Mouse (Mus musculus) forebrain, embryonic 12.5 days (tissue): Measurements from ENCODE around the gene Rab23. TPM values are rescaled to one million over a fixed set of nuclear protein-coding genes. Genes with fewer than 3 reads are reported as not detected.

ENCODE experiments used
- ATAC-seq: fragments of 200-750 bp; cut with Nextera tagmentation; 2 replicates; pipeline ENCODE4 v1.8.0; 2017; ENCODE audit warnings: moderate TSS enrichment; ENCODE audit not compliant: low FRiP score
- H3K27ac ChIP-seq: fragments of 300-500 bp; sonication (generic); 2 replicates; pipeline ENCODE4 v1.5.1; 2016; ENCODE audit warnings: mild to moderate bottlenecking
- H3K27me3 ChIP-seq: fragments of 300-500 bp; sonication (generic); 2 replicates; pipeline ENCODE4 v1.6.1; 2016; ENCODE audit warnings: mild to moderate bottlenecking
- H3K36me3 ChIP-seq: fragments of 300-500 bp; sonication (generic); replicated peaks from 2 replicates; pipeline ENCODE4 v1.6.1; 2016; ENCODE audit warnings: mild to moderate bottlenecking
- H3K4me1 ChIP-seq: fragments of 300-500 bp; sonication (generic); 2 replicates; pipeline ENCODE4 v1.6.1; 2016
- H3K4me2 ChIP-seq: fragments of 300-500 bp; sonication (generic); 2 replicates; pipeline ENCODE4 v1.6.1; 2016; ENCODE audit warnings: mild to moderate bottlenecking, moderate library complexity
- H3K4me3 ChIP-seq: fragments of 300-500 bp; sonication (generic); replicated peaks from 2 replicates; pipeline ENCODE4 v1.5.1; 2016; ENCODE audit warnings: mild to moderate bottlenecking
- H3K9ac ChIP-seq: fragments of 300-500 bp; sonication (generic); 2 replicates; pipeline ENCODE4 v1.6.1; 2016; ENCODE audit warnings: mild to moderate bottlenecking
- H3K9me3 ChIP-seq: fragments of 300-500 bp; sonication (generic); 2 replicates; pipeline ENCODE4 v1.6.1; 2016
- WGBS: fragments of 180-500 bp; shearing (Covaris S2); methylation state at CpG from one replicate; pipeline ENCODE4 v1.1.7; 2016; 5-methylcytosine and 5-hydroxymethylcytosine counted together
- polyA plus RNA-seq: library from polyadenylated mRNA; unstranded; fragments of >200 nt; fragmentation: Nextera tagmentation; extraction: Ambion mirVana; gene quantifications from 2 replicates; pipeline ENCODE4 v1.2.1, GENCODE M21; 2016

The Rab23 gene
- polyA plus RNA-seq: 30.7 and 32.3 TPM in 2 replicates

GRCm38 (mm10) chr1:33719733-33720225 lies at the start of gene Rab23:
Rab23 (plus strand) TSS chr1:33719887.
- no peaks in the 10 kb centered on the region for H3K9me3 ChIP-seq
- H3K4me3 ChIP-seq: peak within 1 kb of the TSS; percentile 86
- H3K27ac ChIP-seq: peak within 1 kb of the TSS; percentile 93
- under 1% methylated on average over 52 of the region's 54 CpGs for WGBS
- peaks cover 27% of the 10 kb centered on the region for H3K36me3 ChIP-seq
- H3K4me1 ChIP-seq: peaks cover 13% of the 10 kb centered on the region
- no peaks in the 10 kb centered on the region for H3K27me3 ChIP-seq
- H3K4me2 ChIP-seq: peak within 1 kb of the TSS; percentile 60
- peak within 1 kb of the TSS; percentile 83 for H3K9ac ChIP-seq
- ATAC-seq: peak; percentile 97

- H3K4me2 ChIP-seq: peak overlapping the region; percentile 76
- H3K27ac ChIP-seq: peak overlapping the region; percentile 91
- peak overlapping the region; percentile 65 for H3K4me3 ChIP-seq
- ATAC-seq: peak; percentile 80
- peaks cover 13% of the 10 kb centered on the region for H3K4me1 ChIP-seq
- no peaks in the 10 kb centered on the region for H3K9me3 ChIP-seq
- H3K9ac ChIP-seq: peak overlapping the region; percentile 68
- no peaks in the 10 kb centered on the region for H3K27me3 ChIP-seq
- H3K36me3 ChIP-seq: peaks cover 17% of the 10 kb centered on the region
- under 1% methylated on average over 37 of the region's 37 CpGs for WGBS
Measured at GRCm38 (mm10) chr1:33670164-33670616, 49.5 kb upstream of the Rab23 start.

GRCm38 (mm10) chr1:33671441-33671840 lies 48.2 kb upstream of the Rab23 start:
- no peak overlapping the region for H3K4me2 ChIP-seq
- no peak overlapping the region for H3K4me3 ChIP-seq
- no peak for ATAC-seq
- no peaks in the 10 kb centered on the region for H3K27me3 ChIP-seq
- H3K9ac ChIP-seq: no peak overlapping the region
- H3K36me3 ChIP-seq: peaks cover 8% of the 10 kb centered on the region
- no peak overlapping the region for H3K27ac ChIP-seq
- no peaks in the 10 kb centered on the region for H3K9me3 ChIP-seq
- WGBS: 78% methylated on average over 5 of the region's 5 CpGs
- H3K4me1 ChIP-seq: peaks cover 13% of the 10 kb centered on the region

- no peak for ATAC-seq
- no peak overlapping the region for H3K27ac ChIP-seq
- H3K9ac ChIP-seq: no peak overlapping the region
- no peaks in the 10 kb centered on the region for H3K9me3 ChIP-seq
- WGBS: 74% methylated on average over 3 of the region's 3 CpGs
- H3K4me3 ChIP-seq: no peak overlapping the region
- H3K4me1 ChIP-seq: peaks cover 13% of the 10 kb centered on the region
- no peak overlapping the region for H3K4me2 ChIP-seq
- peaks cover 4% of the 10 kb centered on the region; the same call in 1 of the 2 replicates for H3K36me3 ChIP-seq
- no peaks in the 10 kb centered on the region for H3K27me3 ChIP-seq
Measured at GRCm38 (mm10) chr1:33672083-33672482, 47.6 kb upstream of the Rab23 start.

- Histone ChIP-seq H3K36me3 (peaks cover 4% of the 10 kb centered on the region; the same call in 1 of the 2 replicates), H3K27ac (no peak overlapping the region), H3K27me3 (no peaks in the 10 kb centered on the region), H3K4me3 (no peak overlapping the region), H3K9ac (no peak overlapping the region), H3K4me1 (peaks cover 13% of the 10 kb centered on the region), H3K4me2 (no peak overlapping the region), H3K9me3 (no peaks in the 10 kb centered on the region)
- 23% methylated on average over 3 of the region's 3 CpGs for WGBS
- no peak for ATAC-seq
Measured at GRCm38 (mm10) chr1:33672514-33672913, 47.2 kb upstream of the Rab23 start.

GRCm38 (mm10) chr1:33673158-33673960 lies 46.3 kb upstream of the Rab23 start:
- 82% methylated on average over 17 of the region's 17 CpGs for WGBS
- no peak overlapping the region for H3K4me2 ChIP-seq
- H3K36me3 ChIP-seq: no peaks in the 10 kb centered on the region
- no peak overlapping the region for H3K9ac ChIP-seq
- no peak overlapping the region for H3K4me3 ChIP-seq
- H3K9me3 ChIP-seq: no peaks in the 10 kb centered on the region
- no peak overlapping the region for H3K27ac ChIP-seq
- peaks cover 13% of the 10 kb centered on the region for H3K4me1 ChIP-seq
- ATAC-seq: no peak
- H3K27me3 ChIP-seq: no peaks in the 10 kb centered on the region

- Histone ChIP-seq H3K27ac (no peak overlapping the region), H3K4me3 (no peak overlapping the region), H3K4me2 (no peak overlapping the region), H3K9ac (no peak overlapping the region), H3K36me3 (no peaks in the 10 kb centered on the region), H3K27me3 (no peaks in the 10 kb centered on the region), H3K9me3 (0 out of 2 replicates have a peak, but pooled peaks cover 2% of the 10 kb centered on the region), H3K4me1 (no peaks in the 10 kb centered on the region)
- 41% methylated on average over 3 of the region's 4 CpGs for WGBS
- ATAC-seq: no peak
Measured at GRCm38 (mm10) chr1:33680435-33680834, 39.3 kb upstream of the Rab23 start.

GRCm38 (mm10) chr1:33680890-33681289 lies 38.8 kb upstream of the Rab23 start:
- WGBS: 89% methylated on average over 7 of the region's 7 CpGs

GRCm38 (mm10) chr1:33684459-33684858 lies 35.2 kb upstream of the Rab23 start:
- H3K9me3 ChIP-seq: no peaks in the 10 kb centered on the region
- no peak overlapping the region for H3K4me3 ChIP-seq
- H3K9ac ChIP-seq: no peak overlapping the region
- H3K36me3 ChIP-seq: no peaks in the 10 kb centered on the region
- no peak for ATAC-seq
- WGBS: 76% methylated on average over 8 of the region's 8 CpGs
- no peak overlapping the region for H3K27ac ChIP-seq
- H3K4me2 ChIP-seq: no peak overlapping the region
- no peaks in the 10 kb centered on the region for H3K27me3 ChIP-seq
- H3K4me1 ChIP-seq: no peaks in the 10 kb centered on the region

More at GRCm38 (mm10) chr1:33680890-33681289, 38.8 kb upstream of the Rab23 start:
- H3K4me3 ChIP-seq: no peak overlapping the region
- H3K9ac ChIP-seq: no peak overlapping the region
- no peaks in the 10 kb centered on the region for H3K36me3 ChIP-seq
- H3K27ac ChIP-seq: no peak overlapping the region
- H3K9me3 ChIP-seq: 0 out of 2 replicates have a peak, but pooled peaks cover 2% of the 10 kb centered on the region
- H3K4me1 ChIP-seq: no peaks in the 10 kb centered on the region
- H3K27me3 ChIP-seq: no peaks in the 10 kb centered on the region
- ATAC-seq: no peak
- no peak overlapping the region for H3K4me2 ChIP-seq

GRCm38 (mm10) chr1:33688810-33689209 lies 30.9 kb upstream of the Rab23 start:
- H3K9me3 ChIP-seq: no peaks in the 10 kb centered on the region
- no peak for ATAC-seq
- no peaks in the 10 kb centered on the region for H3K36me3 ChIP-seq
- H3K9ac ChIP-seq: no peak overlapping the region
- no peaks in the 10 kb centered on the region for H3K27me3 ChIP-seq
- WGBS: 70% methylated on average over 2 of the region's 2 CpGs
- no peaks in the 10 kb centered on the region for H3K4me1 ChIP-seq
- no peak overlapping the region for H3K4me3 ChIP-seq
- no peak overlapping the region for H3K4me2 ChIP-seq
- H3K27ac ChIP-seq: no peak overlapping the region

- H3K9ac ChIP-seq: no peak overlapping the region
- H3K36me3 ChIP-seq: no peaks in the 10 kb centered on the region
- no peak overlapping the region for H3K4me2 ChIP-seq
- ATAC-seq: no peak
- H3K27me3 ChIP-seq: no peaks in the 10 kb centered on the region
- no peak overlapping the region for H3K4me3 ChIP-seq
- no peaks in the 10 kb centered on the region for H3K4me1 ChIP-seq
- no peak overlapping the region for H3K27ac ChIP-seq
- WGBS: 89% methylated on average over 8 of the region's 8 CpGs
- H3K9me3 ChIP-seq: no peaks in the 10 kb centered on the region
Measured at GRCm38 (mm10) chr1:33689446-33690086, 30.1 kb upstream of the Rab23 start.

GRCm38 (mm10) chr1:33690087-33690448 lies 29.6 kb upstream of the Rab23 start:
- WGBS: 56% methylated on average over 4 of the region's 4 CpGs
- Histone ChIP-seq H3K27ac (no peak overlapping the region), H3K4me2 (no peak overlapping the region), H3K36me3 (no peaks in the 10 kb centered on the region), H3K9me3 (no peaks in the 10 kb centered on the region), H3K27me3 (no peaks in the 10 kb centered on the region), H3K9ac (no peak overlapping the region), H3K4me3 (no peak overlapping the region), H3K4me1 (no peaks in the 10 kb centered on the region)
- ATAC-seq: no peak
